Mouse (Mus musculus): Measurements from ENCODE around the gene Tmem144. TPM values are rescaled to one million over a fixed set of nuclear protein-coding genes. Genes with fewer than 3 reads are reported as not detected.

Gene Tmem144
- polyA plus RNA-seq, 1 experiment = 7.9 TPM

- TF ChIP-seq POLR2A (IDR thresholded peaks at IDR 0.05; ENCODE audit: low read depth, low read length) = peak; percentile 44; the same call in 1 of the 2 replicates
- 0 out of 2 replicates have a peak, but pooled peaks have one; percentile 24 for TF ChIP-seq CTCF (IDR thresholded peaks at IDR 0.05; ENCODE audit: borderline replicate concordance, insufficient read depth, low read length)
- H3K27ac ChIP-seq (ENCODE audit: insufficient read depth, low read length) = peak overlapping the region; percentile 89
- peak overlapping the region; percentile 62 for H3K4me3 ChIP-seq (ENCODE audit: insufficient read depth, low read length)
- H3K4me1 ChIP-seq (ENCODE audit: control insufficient read depth, insufficient read depth, low read length) = peaks cover 2% of the 10 kb centered on the region; the same call in 1 of the 2 replicates
Measured at GRCm38 (mm10) chr3:79886357-79887091, 34.0 kb upstream of the Tmem144 start.

- TF ChIP-seq CTCF (IDR thresholded peaks at IDR 0.05; ENCODE audit: borderline replicate concordance, insufficient read depth, low read length) (no peak), POLR2A (IDR thresholded peaks at IDR 0.05; ENCODE audit: low read depth, low read length) (peak; percentile 56)
- Histone ChIP-seq H3K4me3 (ENCODE audit: insufficient read depth, low read length) (peak overlapping the region; percentile 62), H3K4me1 (ENCODE audit: control insufficient read depth, insufficient read depth, low read length) (peaks cover 2% of the 10 kb centered on the region; the same call in 1 of the 2 replicates)
Measured at GRCm38 (mm10) chr3:79885686-79886356, 33.2 kb upstream of the Tmem144 start.

GRCm38 (mm10) chr3:79884761-79885189 lies 32.2 kb upstream of the Tmem144 start:
- TF ChIP-seq CTCF (IDR thresholded peaks at IDR 0.05; ENCODE audit: borderline replicate concordance, insufficient read depth, low read length) = no peak
- peak; percentile 56 for TF ChIP-seq POLR2A (IDR thresholded peaks at IDR 0.05; ENCODE audit: low read depth, low read length)
- peak overlapping the region; percentile 89 for H3K27ac ChIP-seq (ENCODE audit: insufficient read depth, low read length)

More at GRCm38 (mm10) chr3:79885686-79886356, 33.2 kb upstream of the Tmem144 start:
- H3K27ac ChIP-seq (ENCODE audit: insufficient read depth, low read length) = peak overlapping the region; percentile 89

GRCm38 (mm10) chr3:79884305-79884704 lies 31.7 kb upstream of the Tmem144 start, which contains the start of gene Fam198b:
TSS of gene Fam198b (plus strand) at chr3:79884533.
- peaks cover 6% of the 10 kb centered on the region; the same call in 1 of the 2 replicates for H3K4me1 ChIP-seq (ENCODE audit: control insufficient read depth, insufficient read depth, low read length)
- H3K27ac ChIP-seq (ENCODE audit: insufficient read depth, low read length) = peak within 1 kb of the TSS; percentile 89
- peak within 1 kb of the TSS; percentile 85 for H3K4me3 ChIP-seq (ENCODE audit: insufficient read depth, low read length)
- TF ChIP-seq POLR2A (IDR thresholded peaks at IDR 0.05; ENCODE audit: low read depth, low read length) = no peak

More at GRCm38 (mm10) chr3:79884761-79885189, 32.2 kb upstream of the Tmem144 start:
- Histone ChIP-seq H3K4me1 (ENCODE audit: control insufficient read depth, insufficient read depth, low read length) (peaks cover 2% of the 10 kb centered on the region; the same call in 1 of the 2 replicates), H3K4me3 (ENCODE audit: insufficient read depth, low read length) (peak overlapping the region; percentile 85)

- Histone ChIP-seq H3K4me3 (ENCODE audit: insufficient read depth, low read length) (no peak overlapping the region), H3K4me1 (ENCODE audit: control insufficient read depth, insufficient read depth, low read length) (peaks cover 8% of the 10 kb centered on the region; the same call in 1 of the 2 replicates), H3K27ac (ENCODE audit: insufficient read depth, low read length) (peak overlapping the region; percentile 47; the same call in 1 of the 2 replicates)
- TF ChIP-seq CTCF (IDR thresholded peaks at IDR 0.05; ENCODE audit: borderline replicate concordance, insufficient read depth, low read length) = peak; percentile 64
- no peak; the same call in 1 of the 2 replicates for TF ChIP-seq POLR2A (IDR thresholded peaks at IDR 0.05; ENCODE audit: low read depth, low read length)
Measured at GRCm38 (mm10) chr3:79883092-79883491, 30.5 kb upstream of the Tmem144 start.

- TF ChIP-seq CTCF (IDR thresholded peaks at IDR 0.05; ENCODE audit: borderline replicate concordance, insufficient read depth, low read length) (no peak), POLR2A (IDR thresholded peaks at IDR 0.05; ENCODE audit: low read depth, low read length) (no peak)
- Histone ChIP-seq H3K4me3 (ENCODE audit: insufficient read depth, low read length) (no peak overlapping the region), H3K4me1 (ENCODE audit: control insufficient read depth, insufficient read depth, low read length) (peaks cover 8% of the 10 kb centered on the region; the same call in 1 of the 2 replicates)
Measured at GRCm38 (mm10) chr3:79881645-79882044, 29.1 kb upstream of the Tmem144 start.

GRCm38 (mm10) chr3:79879246-79879645 lies 26.7 kb upstream of the Tmem144 start:
- peaks cover 6% of the 10 kb centered on the region; the same call in 1 of the 2 replicates for H3K4me1 ChIP-seq (ENCODE audit: control insufficient read depth, insufficient read depth, low read length)
- H3K27ac ChIP-seq (ENCODE audit: insufficient read depth, low read length) = no peak overlapping the region; the same call in 1 of the 2 replicates
- H3K4me3 ChIP-seq (ENCODE audit: insufficient read depth, low read length) = no peak overlapping the region
- TF ChIP-seq CTCF (IDR thresholded peaks at IDR 0.05; ENCODE audit: borderline replicate concordance, insufficient read depth, low read length) = no peak
- TF ChIP-seq POLR2A (IDR thresholded peaks at IDR 0.05; ENCODE audit: low read depth, low read length) = no peak

More at GRCm38 (mm10) chr3:79881645-79882044, 29.1 kb upstream of the Tmem144 start:
- H3K27ac ChIP-seq (ENCODE audit: insufficient read depth, low read length) = no peak overlapping the region

GRCm38 (mm10) chr3:79878350-79878749 lies 25.8 kb upstream of the Tmem144 start:
- H3K4me3 ChIP-seq (ENCODE audit: insufficient read depth, low read length) = no peak overlapping the region
- TF ChIP-seq POLR2A (IDR thresholded peaks at IDR 0.05; ENCODE audit: low read depth, low read length) (no peak), CTCF (IDR thresholded peaks at IDR 0.05; ENCODE audit: borderline replicate concordance, insufficient read depth, low read length) (no peak)
- H3K4me1 ChIP-seq (ENCODE audit: control insufficient read depth, insufficient read depth, low read length) = peaks cover 6% of the 10 kb centered on the region; the same call in 1 of the 2 replicates
- no peak overlapping the region for H3K27ac ChIP-seq (ENCODE audit: insufficient read depth, low read length)

- no peak for TF ChIP-seq CTCF (IDR thresholded peaks at IDR 0.05; ENCODE audit: borderline replicate concordance, insufficient read depth, low read length)
- no peak for TF ChIP-seq POLR2A (IDR thresholded peaks at IDR 0.05; ENCODE audit: low read depth, low read length)
- Histone ChIP-seq H3K27ac (ENCODE audit: insufficient read depth, low read length) (no peak overlapping the region), H3K4me1 (ENCODE audit: control insufficient read depth, insufficient read depth, low read length) (peaks cover 6% of the 10 kb centered on the region; the same call in 1 of the 2 replicates)
Measured at GRCm38 (mm10) chr3:79875471-79875870, 22.9 kb upstream of the Tmem144 start.

More at GRCm38 (mm10) chr3:79875471-79875870, 22.9 kb upstream of the Tmem144 start:
- H3K4me3 ChIP-seq (ENCODE audit: insufficient read depth, low read length) = no peak overlapping the region

Measured in embryonic fibroblast, embryonic 13.5 days (primary cell).